Comparison of ENCODE assay signal across 15 mouse cellular contexts in genomic region chr2:133522121-133522520, GRCm38 (mm10). TPM values are rescaled to one million over a fixed set of nuclear protein-coding genes. Genes with fewer than 3 reads are reported as not detected.
DNase-seq lines count a peak whose midpoint lies in the region; ATAC-seq and TF ChIP-seq lines count a peak whose summit lies in the region.
"Had no signal": no experiment of that assay in that cellular context is flagged by ENCODE, and none has a peak within 500 bp of the region (broad histone marks: within the 10 kb centered on the region; RNA-seq: fewer than 3 reads in every experiment).

No protein-coding gene starts in this region.

- H3K36me3 ChIP-seq in heart, adult 2 months (ENCODE audit: control insufficient read depth, insufficient read depth, low read length) = no peaks in the 10 kb centered on the region
- H3K36me3 ChIP-seq in heart, embryonic 11.5 days (ENCODE audit: control insufficient read depth, insufficient read depth, low read length) = no peaks in the 10 kb centered on the region
- H3K36me3 ChIP-seq in forebrain, embryonic 11.5 days (ENCODE audit: control insufficient read depth, insufficient read depth, low read length) = no peaks in the 10 kb centered on the region
- H3K36me3 ChIP-seq: hindbrain, embryonic 12.5 days; limb, embryonic 15.5 days; lung, embryonic 15.5 days had no signal

- no peak overlapping the region for H3K4me3 ChIP-seq in heart, adult 2 months
- H3K4me3 ChIP-seq in heart, embryonic 11.5 days (ENCODE audit: low read depth, low read length) = no peak overlapping the region
- no peak overlapping the region for H3K4me3 ChIP-seq in forebrain, embryonic 11.5 days (ENCODE audit: low read depth, low read length)
- H3K4me3 ChIP-seq: hindbrain, embryonic 12.5 days; limb, embryonic 15.5 days; lung, embryonic 15.5 days had no signal

- 72% methylated on average over 2 of the region's 2 CpGs for WGBS in heart, adult 2 months
- WGBS in heart, embryonic 11.5 days (ENCODE audit: insufficient replicate concordance) = 85% methylated on average over 2 of the region's 2 CpGs
- WGBS in forebrain, embryonic 11.5 days = 91% methylated on average over 2 of the region's 2 CpGs

- no peak for TF ChIP-seq POLR2A in heart, adult 2 months (IDR thresholded peaks at IDR 0.05; ENCODE audit: insufficient read depth, low read depth, low read length)

- H3K27ac ChIP-seq in heart, adult 2 months = no peak overlapping the region
- no peak overlapping the region for H3K27ac ChIP-seq in heart, embryonic 11.5 days (ENCODE audit: low read depth, low read length)
- H3K27ac ChIP-seq in forebrain, embryonic 11.5 days (ENCODE audit: low read depth, low read length) = no peak overlapping the region
- H3K27ac ChIP-seq: hindbrain, embryonic 12.5 days; limb, embryonic 15.5 days; lung, embryonic 15.5 days had no signal

- no peak overlapping the region for H3K4me2 ChIP-seq in heart, embryonic 11.5 days
- H3K4me2 ChIP-seq in forebrain, embryonic 11.5 days (ENCODE audit: low read depth, low read length, severe bottlenecking) = no peak overlapping the region
- H3K4me2 ChIP-seq: hindbrain, embryonic 12.5 days; limb, embryonic 15.5 days; lung, embryonic 15.5 days; midbrain, embryonic 11.5 days had no signal

- TF ChIP-seq EP300 in heart, adult 2 months (IDR thresholded peaks at IDR 0.05; ENCODE audit: insufficient read depth, low read depth, low read length) = no peak

- H3K27me3 ChIP-seq in heart, adult 2 months (ENCODE audit: control insufficient read depth, insufficient read depth, low read length) = no peaks in the 10 kb centered on the region
- H3K27me3 ChIP-seq in heart, embryonic 11.5 days (ENCODE audit: control insufficient read depth, insufficient read depth, low read length) = no peaks in the 10 kb centered on the region
- no peaks in the 10 kb centered on the region for H3K27me3 ChIP-seq in forebrain, embryonic 11.5 days (ENCODE audit: control insufficient read depth, insufficient read depth, low read length)
- H3K27me3 ChIP-seq: hindbrain, embryonic 12.5 days; limb, embryonic 15.5 days; lung, embryonic 15.5 days had no signal

- H3K9me3 ChIP-seq in heart, embryonic 11.5 days (replicated peaks; ENCODE audit: control insufficient read depth, low read length) = no peaks in the 10 kb centered on the region
- no peaks in the 10 kb centered on the region for H3K9me3 ChIP-seq in forebrain, embryonic 11.5 days (ENCODE audit: control insufficient read depth, low read length)
- H3K9me3 ChIP-seq: hindbrain, embryonic 12.5 days; limb, embryonic 15.5 days; lung, embryonic 15.5 days had no signal

- ATAC-seq in heart, embryonic 11.5 days (replicated peaks; ENCODE audit: insufficient number of reproducible peaks, low FRiP score, low TSS enrichment) = no peak
- ATAC-seq in forebrain, embryonic 11.5 days (replicated peaks; ENCODE audit: low FRiP score) = no peak
- ATAC-seq: forebrain, embryonic 16.5 days had no signal

- no peak overlapping the region for H3K9ac ChIP-seq in heart, adult 2 months (ENCODE audit: low read depth, low read length)
- H3K9ac ChIP-seq in heart, embryonic 11.5 days (ENCODE audit: low read depth, low read length) = no peak overlapping the region
- no peak overlapping the region for H3K9ac ChIP-seq in forebrain, embryonic 11.5 days (ENCODE audit: low read length)
- H3K9ac ChIP-seq: hindbrain, embryonic 12.5 days; limb, embryonic 15.5 days; lung, embryonic 15.5 days had no signal

- no peaks in the 10 kb centered on the region for H3K4me1 ChIP-seq in heart, adult 2 months (ENCODE audit: control insufficient read depth, insufficient read depth, low read length)
- H3K4me1 ChIP-seq in heart, embryonic 11.5 days (ENCODE audit: control insufficient read depth, insufficient read depth, low read length) = no peaks in the 10 kb centered on the region
- 0 out of 2 replicates have a peak, but pooled peaks cover 2% of the 10 kb centered on the region for H3K4me1 ChIP-seq in forebrain, embryonic 11.5 days (replicated peaks; ENCODE audit: control insufficient read depth, insufficient read depth, low read length)
- H3K4me1 ChIP-seq: hindbrain, embryonic 12.5 days had no signal

- TF ChIP-seq CTCF in heart, adult 2 months (IDR thresholded peaks at IDR 0.05) = no peak

- H3K79me2 ChIP-seq in heart, adult 2 months (replicated peaks; ENCODE audit: control insufficient read depth, insufficient read depth, low read length) = no peaks in the 10 kb centered on the region

- DNase-seq in heart, adult 2 months = peak; percentile 45 to 53
- peak; percentile 21 for DNase-seq in lung, postnatal 36 days
- no peak for DNase-seq in lung, postnatal 4 days
- DNase-seq in kidney, postnatal 10 days = peak; percentile 69
- DNase-seq in forebrain, embryonic 11.5 days (ENCODE audit: low spot score) = no peak
- no peak for DNase-seq in urinary bladder, postnatal 10 days (ENCODE audit: low spot score)
- no peak for DNase-seq in layer of hippocampus, adult 8-10 months (ENCODE audit: low spot score in 2 of 2)
- DNase-seq: adrenal gland, adult 8-10 months; cerebellum, adult 8-10 months had no signal

- intact Hi-C loops in heart, adult 2 months (cut with DNase I) = loop anchor here (10.0 kb wide), 1 partner anchor 87 kb away; no protein-coding TSS in a partner anchor

RNA-seq across cellular contexts. Expression of gene Bmp2, which starts 29.8 kb away (rescaled TPM):
- total RNA-seq in heart, adult 2 months (2021) = 1 to 10 TPM; 1.6 to 1.8 TPM
- 0.59 and 0.96 TPM in 2 replicates for polyA plus RNA-seq in heart, adult 2 months (2012; rRNA removed)
- 14.5 and 18.9 TPM in 2 replicates for polyA plus RNA-seq in heart, embryonic 11.5 days (2014; fragmentation: Nextera tagmentation; extraction: Ambion mirVana)
- polyA plus RNA-seq in forebrain, embryonic 11.5 days (2014; fragmentation: Nextera tagmentation; extraction: Ambion mirVana) = 2.6 and 3.0 TPM in 2 replicates
- total RNA-seq in layer of hippocampus, adult 8-10 months (2022) = 1 to 10 TPM; 1.3 to 2.2 (median 1.5) TPM

Comparison
In these comparisons a context has a peak if more than half of its experiments do, and no peak if none do; other contexts are left out.
1. DNase-seq: peak in heart, adult 2 months (2 of 2), lung, postnatal 36 days (single experiment) and kidney, postnatal 10 days (single experiment); none in lung, postnatal 4 days (0 of 2), forebrain, embryonic 11.5 days (single experiment), urinary bladder, postnatal 10 days (single experiment) and layer of hippocampus, adult 8-10 months (0 of 2).